Mouse (Mus musculus) liver, postnatal 0 days (tissue): ENCODE data around the gene Mrnip.

Source experiments
- CTCF ChIP-seq: sonication (generic); IDR thresholded peaks from 2 replicates; pipeline ENCODE4 v1.5.1; 2016; ENCODE audit warnings: antibody characterized with exemption, low read depth
- EP300 ChIP-seq: IDR thresholded peaks from 2 replicates; pipeline ENCODE4 v1.6.1; 2016; ENCODE audit warnings: antibody characterized with exemption, low read depth, mild to moderate bottlenecking

DNA sequence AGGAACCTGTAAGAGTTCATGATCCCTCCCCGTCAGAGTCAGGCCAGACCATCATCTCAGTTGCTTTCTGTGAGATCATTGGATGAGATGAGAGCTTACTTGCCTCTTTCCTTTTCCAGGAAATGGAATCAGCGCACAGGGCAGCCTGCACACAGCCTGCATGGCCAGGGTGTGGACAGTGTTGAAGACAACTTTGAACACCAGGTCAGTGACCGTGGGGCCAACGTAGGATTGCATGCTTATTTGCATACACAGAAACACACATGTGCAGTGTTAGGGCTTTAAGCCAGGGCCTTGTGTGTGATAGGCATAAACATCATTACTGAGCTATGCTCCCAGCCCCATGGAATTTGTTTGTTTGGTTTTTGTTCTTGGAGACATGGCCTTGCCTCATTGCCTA lies 23.3 kb downstream of the Mrnip start:
- TF ChIP-seq EP300 = no peak
- TF ChIP-seq CTCF = no peak
